Mouse (Mus musculus): ENCODE results near the gene Tbp. TPM values are rescaled to one million over a fixed set of nuclear protein-coding genes. Genes with fewer than 3 reads are reported as not detected.
"Not testable (repeated sequence)": the region's sequence is repeated elsewhere in the genome, so short reads cannot be mapped to it uniquely, and the experiment has no call there.

Gene Tbp
- polyA plus RNA-seq, 3 experiments from 2014 or later: 48.2 to 58.1 (median 56.7) TPM

- no peak for ATAC-seq
Measured at GRCm38 (mm10) chr17:15540309-15540708, 40.6 kb downstream of the Tbp start.

- ATAC-seq: not testable (repeated sequence)
Measured at GRCm38 (mm10) chr17:15543868-15544267, 44.2 kb downstream of the Tbp start.

GRCm38 (mm10) chr17:15546440-15546839 is 46.8 kb downstream of the Tbp start:
- ATAC-seq: no peak

- ATAC-seq: no peak
Measured at GRCm38 (mm10) chr17:15549713-15550112, 50.0 kb downstream of the Tbp start.

- no peak for ATAC-seq
Measured at GRCm38 (mm10) chr17:15559946-15560345, 60.3 kb downstream of the Tbp start.

GRCm38 (mm10) chr17:15564014-15564927 is 64.6 kb downstream of the Tbp start, which contains the start of gene Prdm9:
Gene Prdm9, minus strand, starts transcription at chr17:15564354.
- peak; percentile 99 for ATAC-seq

- no peak for ATAC-seq
Measured at GRCm38 (mm10) chr17:15564928-15565300, 65.2 kb downstream of the Tbp start.

- no peak for ATAC-seq
Measured at GRCm38 (mm10) chr17:15566908-15567307, 67.2 kb downstream of the Tbp start.

GRCm38 (mm10) chr17:15575056-15575455 is 75.4 kb downstream of the Tbp start:
- ATAC-seq: no peak

- ATAC-seq: no peak
Measured at GRCm38 (mm10) chr17:15577291-15577694, 77.6 kb downstream of the Tbp start.

Other genes starting within 250 kb of the Tbp start
- under 1 TPM in 1 of 3 experiments, not detected in 2; 0.35 TPM for gene Dll1, start 123.0 kb upstream of the Tbp start, polyA plus RNA-seq (2017; shearing (Covaris generic))
- gene Fam120b, start 103.7 kb upstream of the Tbp start, polyA plus RNA-seq (2017; shearing (Covaris generic)): 10 to 100 TPM; 23.8 to 39.8 (median 32.7) TPM
- gene Psmb1, start 137 bp upstream of the Tbp start, polyA plus RNA-seq (2017; shearing (Covaris generic)): 100 to 1,000 TPM; 370 to 432 (median 370) TPM
- gene Pdcd2, start 27.4 kb downstream of the Tbp start, polyA plus RNA-seq (2017; shearing (Covaris generic)): 10 to 100 TPM; 18.0 to 29.1 (median 21.3) TPM
- 1 to 10 TPM; 4.5 to 9.0 (median 7.0) TPM for gene Prdm9, start 64.5 kb downstream of the Tbp start, polyA plus RNA-seq (2017; shearing (Covaris generic))
- 10 to 100 TPM; 16.7 to 19.2 (median 18.8) TPM for gene Chd1, start 205.1 kb downstream of the Tbp start, polyA plus RNA-seq (2017; shearing (Covaris generic))

All from inflammation-experienced regulatory T-cells, adult 6 months (primary cell).